Mouse (Mus musculus): ENCODE results near the gene Slc24a4.

The Slc24a4 gene

GRCm38 (mm10) chr12:102310261-102310660 lies 181.7 kb downstream of the Slc24a4 start:
- DNase-seq: no peak

GRCm38 (mm10) chr12:102311454-102311853 lies 182.9 kb downstream of the Slc24a4 start:
- DNase-seq: no peak

Measured in thymus, postnatal 25 days (tissue).